Mouse (Mus musculus): ENCODE results near the gene Sec63. TPM values are rescaled to one million over a fixed set of nuclear protein-coding genes. Genes with fewer than 3 reads are reported as not detected.

Gene Sec63
- polyA plus RNA-seq, 1 experiment from 2014 or later, result 19.6 TPM

GRCm38 (mm10) chr10:42864696-42865095 lies 103.4 kb downstream of the Sec63 start:
- H3K4me2 ChIP-seq (ENCODE audit: low read depth, low read length), result no peak overlapping the region
- H3K4me3 ChIP-seq (ENCODE audit: low read length), result no peak overlapping the region
- H3K27ac ChIP-seq (ENCODE audit: low read length), result no peak overlapping the region
- 31% methylated on average over 5 of the region's 5 CpGs for WGBS
- H3K9me3 ChIP-seq (ENCODE audit: control insufficient read depth, low read length), result no peaks in the 10 kb centered on the region
- peaks cover 4% of the 10 kb centered on the region; the same call in 1 of the 2 replicates for H3K4me1 ChIP-seq (replicated peaks; ENCODE audit: control insufficient read depth, insufficient read depth, low read length)
- ATAC-seq (ENCODE audit: low read depth), result no peak
- H3K36me3 ChIP-seq (ENCODE audit: control insufficient read depth, insufficient read depth, low read length), result no peaks in the 10 kb centered on the region
- no peak overlapping the region for H3K9ac ChIP-seq (ENCODE audit: low read length)
- H3K27me3 ChIP-seq (ENCODE audit: control insufficient read depth, insufficient read depth, low read depth, low read length), result peaks cover 6% of the 10 kb centered on the region; the same call in 1 of the 2 replicates

- no peak for ATAC-seq (ENCODE audit: low read depth)
- 83% methylated on average over 9 of the region's 9 CpGs for WGBS
Measured at GRCm38 (mm10) chr10:42868416-42868815, 107.1 kb downstream of the Sec63 start.

GRCm38 (mm10) chr10:42869467-42869866 lies 108.2 kb downstream of the Sec63 start:
- Histone ChIP-seq H3K27ac (ENCODE audit: low read length) (no peak overlapping the region), H3K4me1 (replicated peaks; ENCODE audit: control insufficient read depth, insufficient read depth, low read length) (no peaks in the 10 kb centered on the region; the same call in 1 of the 2 replicates), H3K4me3 (ENCODE audit: low read length) (no peak overlapping the region), H3K27me3 (ENCODE audit: control insufficient read depth, insufficient read depth, low read depth, low read length) (no peaks in the 10 kb centered on the region; the same call in 1 of the 2 replicates), H3K9ac (ENCODE audit: low read length) (no peak overlapping the region), H3K9me3 (ENCODE audit: control insufficient read depth, low read length) (no peaks in the 10 kb centered on the region), H3K4me2 (ENCODE audit: low read depth, low read length) (no peak overlapping the region), H3K36me3 (ENCODE audit: control insufficient read depth, insufficient read depth, low read length) (no peaks in the 10 kb centered on the region)
- ATAC-seq (ENCODE audit: low read depth), result no peak
- 62% methylated on average over 6 of the region's 6 CpGs for WGBS

More at GRCm38 (mm10) chr10:42868416-42868815, 107.1 kb downstream of the Sec63 start:
- no peak overlapping the region for H3K4me2 ChIP-seq (ENCODE audit: low read depth, low read length)
- H3K27ac ChIP-seq (ENCODE audit: low read length), result no peak overlapping the region
- no peaks in the 10 kb centered on the region for H3K36me3 ChIP-seq (ENCODE audit: control insufficient read depth, insufficient read depth, low read length)
- H3K27me3 ChIP-seq (ENCODE audit: control insufficient read depth, insufficient read depth, low read depth, low read length), result no peaks in the 10 kb centered on the region; the same call in 1 of the 2 replicates
- H3K4me1 ChIP-seq (replicated peaks; ENCODE audit: control insufficient read depth, insufficient read depth, low read length), result no peaks in the 10 kb centered on the region; the same call in 1 of the 2 replicates
- no peaks in the 10 kb centered on the region for H3K9me3 ChIP-seq (ENCODE audit: control insufficient read depth, low read length)
- no peak overlapping the region for H3K4me3 ChIP-seq (ENCODE audit: low read length)
- H3K9ac ChIP-seq (ENCODE audit: low read length), result no peak overlapping the region

- WGBS, result 69% methylated on average over 15 of the region's 15 CpGs
- Histone ChIP-seq H3K4me2 (ENCODE audit: low read depth, low read length) (no peak overlapping the region), H3K36me3 (ENCODE audit: control insufficient read depth, insufficient read depth, low read length) (no peaks in the 10 kb centered on the region), H3K9ac (ENCODE audit: low read length) (no peak overlapping the region), H3K27me3 (ENCODE audit: control insufficient read depth, insufficient read depth, low read depth, low read length) (no peaks in the 10 kb centered on the region), H3K27ac (ENCODE audit: low read length) (no peak overlapping the region), H3K4me3 (ENCODE audit: low read length) (no peak overlapping the region), H3K9me3 (ENCODE audit: control insufficient read depth, low read length) (no peaks in the 10 kb centered on the region), H3K4me1 (replicated peaks; ENCODE audit: control insufficient read depth, insufficient read depth, low read length) (no peaks in the 10 kb centered on the region)
- no peak for ATAC-seq (ENCODE audit: low read depth)
Measured at GRCm38 (mm10) chr10:42872269-42873010, 111.1 kb downstream of the Sec63 start.

GRCm38 (mm10) chr10:42873077-42873595 lies 111.8 kb downstream of the Sec63 start:
- Histone ChIP-seq H3K4me1 (replicated peaks; ENCODE audit: control insufficient read depth, insufficient read depth, low read length) (no peaks in the 10 kb centered on the region), H3K36me3 (ENCODE audit: control insufficient read depth, insufficient read depth, low read length) (no peaks in the 10 kb centered on the region), H3K9me3 (ENCODE audit: control insufficient read depth, low read length) (no peaks in the 10 kb centered on the region), H3K27me3 (ENCODE audit: control insufficient read depth, insufficient read depth, low read depth, low read length) (no peaks in the 10 kb centered on the region), H3K27ac (ENCODE audit: low read length) (no peak overlapping the region), H3K4me3 (ENCODE audit: low read length) (no peak overlapping the region), H3K9ac (ENCODE audit: low read length) (no peak overlapping the region), H3K4me2 (ENCODE audit: low read depth, low read length) (no peak overlapping the region)
- no peak for ATAC-seq (ENCODE audit: low read depth)
- WGBS, result 83% methylated on average over 7 of the region's 7 CpGs

GRCm38 (mm10) chr10:42876172-42876571 lies 114.9 kb downstream of the Sec63 start:
- WGBS, result 69% methylated on average over 5 of the region's 5 CpGs
- no peak overlapping the region for H3K4me3 ChIP-seq (ENCODE audit: low read length)
- no peak overlapping the region for H3K9ac ChIP-seq (ENCODE audit: low read length)
- H3K4me2 ChIP-seq (ENCODE audit: low read depth, low read length), result no peak overlapping the region
- 0 out of 2 replicates have a peak, but pooled peaks cover 2% of the 10 kb centered on the region for H3K4me1 ChIP-seq (replicated peaks; ENCODE audit: control insufficient read depth, insufficient read depth, low read length)
- H3K27ac ChIP-seq (ENCODE audit: low read length), result no peak overlapping the region
- no peak for ATAC-seq (ENCODE audit: low read depth)
- H3K27me3 ChIP-seq (ENCODE audit: control insufficient read depth, insufficient read depth, low read depth, low read length), result no peaks in the 10 kb centered on the region
- H3K36me3 ChIP-seq (ENCODE audit: control insufficient read depth, insufficient read depth, low read length), result no peaks in the 10 kb centered on the region
- H3K9me3 ChIP-seq (ENCODE audit: control insufficient read depth, low read length), result no peaks in the 10 kb centered on the region

GRCm38 (mm10) chr10:42879269-42879681 lies 118.0 kb downstream of the Sec63 start:
- Histone ChIP-seq H3K4me1 (replicated peaks; ENCODE audit: control insufficient read depth, insufficient read depth, low read length) (0 out of 2 replicates have a peak, but pooled peaks cover 2% of the 10 kb centered on the region), H3K4me3 (ENCODE audit: low read length) (no peak overlapping the region), H3K9me3 (ENCODE audit: control insufficient read depth, low read length) (no peaks in the 10 kb centered on the region), H3K9ac (ENCODE audit: low read length) (no peak overlapping the region), H3K27me3 (ENCODE audit: control insufficient read depth, insufficient read depth, low read depth, low read length) (no peaks in the 10 kb centered on the region), H3K27ac (ENCODE audit: low read length) (no peak overlapping the region), H3K36me3 (ENCODE audit: control insufficient read depth, insufficient read depth, low read length) (no peaks in the 10 kb centered on the region), H3K4me2 (ENCODE audit: low read depth, low read length) (no peak overlapping the region)
- 39% methylated on average over 5 of the region's 5 CpGs for WGBS
- ATAC-seq (ENCODE audit: low read depth), result peak; percentile 34; the same call in 1 of the 2 replicates

GRCm38 (mm10) chr10:42879682-42880081 lies 118.4 kb downstream of the Sec63 start:
- no peak overlapping the region for H3K4me3 ChIP-seq (ENCODE audit: low read length)

More at GRCm38 (mm10) chr10:42879682-42880081, 118.4 kb downstream of the Sec63 start:
- no peak overlapping the region for H3K4me2 ChIP-seq (ENCODE audit: low read depth, low read length)
- no peak for ATAC-seq (ENCODE audit: low read depth)
- H3K27me3 ChIP-seq (ENCODE audit: control insufficient read depth, insufficient read depth, low read depth, low read length), result no peaks in the 10 kb centered on the region
- H3K9me3 ChIP-seq (ENCODE audit: control insufficient read depth, low read length), result no peaks in the 10 kb centered on the region
- H3K36me3 ChIP-seq (ENCODE audit: control insufficient read depth, insufficient read depth, low read length), result no peaks in the 10 kb centered on the region
- no peak overlapping the region for H3K27ac ChIP-seq (ENCODE audit: low read length)
- H3K9ac ChIP-seq (ENCODE audit: low read length), result no peak overlapping the region
- WGBS, result 55% methylated on average over 5 of the region's 5 CpGs
- 0 out of 2 replicates have a peak, but pooled peaks cover 2% of the 10 kb centered on the region for H3K4me1 ChIP-seq (replicated peaks; ENCODE audit: control insufficient read depth, insufficient read depth, low read length)

Data from lung, embryonic 16.5 days (tissue).